Mouse (Mus musculus) spleen, postnatal 10 days (tissue): ENCODE results near the gene Gpr45.

Source experiments
- DNase-seq, 2 experiments: peaks; one replicate each; pipeline ENCODE4 v3.0.0; 2021 to 2022; ENCODE audit warnings: low spot score in 2 of 2

The Gpr45 gene

GRCm38 (mm10) chr1:43046990-43047389 lies 94.3 kb downstream of the Gpr45 start:
- no peak for DNase-seq

- no peak for DNase-seq
These were observed 95.1 kb downstream of the Gpr45 start for GRCm38 (mm10) chr1:43047811-43048210.

GRCm38 (mm10) chr1:43051903-43052302 lies 99.2 kb downstream of the Gpr45 start:
- no peak for DNase-seq

DNA sequence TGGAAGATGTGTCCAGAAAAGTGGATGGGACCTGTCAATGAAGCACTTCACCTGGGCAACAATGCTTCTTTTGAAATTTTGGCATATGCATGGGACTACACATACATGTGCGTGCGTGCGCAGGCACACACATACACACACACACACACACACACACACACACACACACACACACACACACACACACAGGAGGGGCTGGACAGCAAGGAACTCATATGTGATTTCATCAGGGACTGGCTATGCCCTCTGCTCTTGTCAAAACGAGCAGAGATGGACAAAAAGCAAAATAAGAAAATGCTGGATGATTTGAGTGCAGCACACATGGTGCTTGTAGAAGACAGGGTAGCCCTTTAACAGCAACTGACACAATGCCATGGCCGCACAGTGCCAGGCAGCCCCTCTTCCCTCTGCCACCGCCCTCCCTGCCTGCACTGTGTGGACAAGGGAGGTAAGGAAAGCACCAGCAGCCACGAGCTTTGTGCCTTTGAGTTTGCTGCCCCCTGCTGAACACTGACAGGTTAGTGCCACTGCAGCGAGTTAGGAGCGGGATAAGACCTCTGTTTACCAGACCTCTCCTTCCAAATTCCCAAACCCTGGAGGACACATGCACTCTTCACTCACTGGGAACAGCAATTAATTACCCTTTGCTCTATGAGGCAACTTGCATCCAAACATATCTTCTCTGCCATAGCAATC lies 113.1 kb downstream of the Gpr45 start:
- peak in 1 of 2 experiments; percentile 54 for DNase-seq

DNA sequence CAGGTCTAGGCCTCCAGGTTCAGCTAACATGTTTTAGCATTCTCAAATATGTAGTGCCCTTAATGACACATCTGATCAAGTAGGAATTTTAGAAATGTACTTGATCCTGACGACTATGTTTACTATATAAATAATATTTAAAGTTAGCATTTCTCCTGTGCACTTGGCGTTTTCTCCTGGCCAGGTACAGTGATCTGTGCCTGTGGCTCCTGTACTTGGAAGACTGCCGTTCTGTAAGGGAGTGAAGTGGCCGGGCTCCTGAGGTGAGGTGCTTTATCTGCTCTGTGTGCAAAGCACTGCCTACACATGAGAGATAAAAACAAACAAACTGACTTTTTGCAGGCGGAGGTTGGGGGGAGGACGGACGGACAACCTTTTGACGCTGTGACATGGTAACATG lies 113.9 kb downstream of the Gpr45 start:
- DNase-seq = no peak

DNA sequence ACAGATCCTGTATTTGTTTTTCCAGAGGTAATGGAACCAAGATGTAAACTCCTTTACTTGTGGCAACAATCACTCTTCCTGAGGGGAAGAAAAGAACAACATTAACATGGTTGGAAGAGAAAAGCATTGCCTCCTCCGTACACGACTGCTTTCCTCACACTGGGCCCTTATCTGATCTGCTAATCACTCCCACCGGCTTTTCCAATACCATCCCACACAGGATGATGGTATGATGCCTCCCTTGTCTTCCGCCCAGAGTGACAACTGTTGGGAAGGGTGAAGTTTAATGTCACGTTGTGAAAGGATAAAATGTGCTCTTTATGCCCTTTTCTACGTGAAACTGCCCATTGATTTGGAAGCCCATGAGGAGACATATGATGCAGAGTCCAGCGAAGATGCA lies 114.9 kb downstream of the Gpr45 start:
- DNase-seq = no peak

GRCm38 (mm10) chr1:43070726-43071125 lies 118.1 kb downstream of the Gpr45 start:
- no peak for DNase-seq

- DNase-seq = no peak
These were observed 119.4 kb downstream of the Gpr45 start for GRCm38 (mm10) chr1:43072028-43072427.

GRCm38 (mm10) chr1:43072561-43072960 lies 119.9 kb downstream of the Gpr45 start:
- no peak for DNase-seq

GRCm38 (mm10) chr1:43074791-43075190 lies 122.1 kb downstream of the Gpr45 start:
- no peak for DNase-seq

DNA sequence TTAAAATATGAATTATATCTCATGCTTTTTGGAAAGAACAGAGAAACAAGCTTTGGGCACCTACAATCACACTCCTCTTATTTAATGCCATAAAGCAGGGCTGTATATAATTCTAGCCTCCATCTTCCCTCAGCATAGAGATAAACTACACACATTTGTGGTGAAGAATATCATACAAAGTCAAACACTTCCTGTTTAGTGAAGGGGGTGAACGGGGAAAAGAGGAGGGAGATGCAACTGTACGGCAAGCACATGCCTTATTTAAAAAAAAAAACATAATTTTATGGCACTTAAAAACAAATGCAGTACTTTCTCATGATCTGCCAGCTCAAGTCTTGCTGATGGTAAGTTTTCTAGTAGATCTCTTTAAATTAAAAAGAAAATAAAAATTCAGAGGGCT lies 125.5 kb downstream of the Gpr45 start:
- DNase-seq = no peak

- no peak for DNase-seq
These were observed 130.3 kb downstream of the Gpr45 start for GRCm38 (mm10) chr1:43082946-43083345.
